Mouse (Mus musculus) limb, embryonic 14.5 days (tissue): ENCODE measurements around the gene Arhgap31. TPM values are rescaled to one million over a fixed set of nuclear protein-coding genes. Genes with fewer than 3 reads are reported as not detected.

Experiments used
- ATAC-seq: fragments of 200-750 bp; cut with Nextera tagmentation; 2 replicates; pipeline ENCODE4 v1.8.0; 2017; ENCODE audit warnings: low read depth, moderate number of reproducible peaks, moderate TSS enrichment; ENCODE audit not compliant: low FRiP score
- DNase-seq: peaks from one replicate; pipeline ENCODE4 v3.0.0-alpha.2; 2015; ENCODE audit warnings: low spot score
- H3K27ac ChIP-seq: fragments of 300-500 bp; sonication (generic); replicated peaks from 2 replicates; pipeline ENCODE4 v1.5.1; 2014; ENCODE audit warnings: low read depth, mild to moderate bottlenecking, low read length, moderate library complexity, mixed read lengths
- H3K27me3 ChIP-seq: fragments of 300-500 bp; sonication (generic); 2 replicates; pipeline ENCODE4 v1.6.1; 2014; ENCODE audit warnings: low read length, mixed read lengths; ENCODE audit not compliant: control insufficient read depth, insufficient read depth
- H3K36me3 ChIP-seq: fragments of 300-500 bp; sonication (generic); 2 replicates; pipeline ENCODE4 v1.6.1; 2014; ENCODE audit warnings: mild to moderate bottlenecking, low read length, moderate library complexity, mixed read lengths; ENCODE audit not compliant: control insufficient read depth, insufficient read depth
- H3K4me1 ChIP-seq: fragments of 300-500 bp; sonication (generic); 2 replicates; pipeline ENCODE4 v1.6.1; 2014; ENCODE audit warnings: antibody characterized with exemption, low read length, mixed read lengths; ENCODE audit not compliant: control insufficient read depth, insufficient read depth
- H3K4me2 ChIP-seq: fragments of 300-500 bp; sonication (generic); replicated peaks from 2 replicates; pipeline ENCODE4 v1.6.1; 2014; ENCODE audit warnings: low read depth, mild to moderate bottlenecking, low read length, moderate library complexity; ENCODE audit not compliant: severe bottlenecking
- H3K4me3 ChIP-seq: fragments of 300-500 bp; sonication (generic); replicated peaks from 2 replicates; pipeline ENCODE4 v1.5.1; 2014; ENCODE audit warnings: low read length
- H3K9ac ChIP-seq: fragments of 300-500 bp; sonication (generic); 2 replicates; pipeline ENCODE4 v1.6.1; 2014; ENCODE audit warnings: mild to moderate bottlenecking, low read depth, low read length, moderate library complexity; ENCODE audit not compliant: severe bottlenecking
- H3K9me3 ChIP-seq: fragments of 300-500 bp; sonication (generic); 2 replicates; pipeline ENCODE4 v1.6.1; 2016; ENCODE audit warnings: low read length; ENCODE audit not compliant: control insufficient read depth
- POLR2A ChIP-seq: fragments of 200-500 bp; IDR thresholded peaks from 2 replicates; pipeline ENCODE4 v1.8.0; 2012; ENCODE audit warnings: inconsistent platforms, mild to moderate bottlenecking, moderate library complexity, borderline replicate concordance; ENCODE audit not compliant: insufficient read depth, insufficient read length; ENCODE audit errors: extremely low read depth
- WGBS: fragments of 180-500 bp; shearing (Covaris S2); extraction: QIAGEN DNeasy Blood & Tissue Kit; methylation state at CpG from one replicate; pipeline ENCODE4 v1.1.7; 2014; 5-methylcytosine and 5-hydroxymethylcytosine counted together
- polyA plus RNA-seq, 2 experiments: library from polyadenylated mRNA; depleted of rRNA in 1 of 2; stranded (reverse) in 1 of 2; unstranded in 1 of 2; fragments of >200 nt; fragmentation: Nextera tagmentation in 1 of 2; extraction: Ambion mirVana in 1 of 2; gene quantifications; 2 replicates each; pipeline versions ENCODE4 v1.2.1 to v1.2.3; 2012 to 2014

Gene Arhgap31
- polyA plus RNA-seq, 2 experiments = 15.0 to 18.1 TPM

- DNase-seq (no peak), ATAC-seq (no peak)
- peak overlapping the region; percentile 86 for H3K4me3 ChIP-seq
- WGBS = 80% methylated on average over 13 of the region's 13 CpGs
- H3K27ac ChIP-seq = no peak overlapping the region
- H3K27me3 ChIP-seq = no peaks in the 10 kb centered on the region
- H3K36me3 ChIP-seq = no peaks in the 10 kb centered on the region
- no peak overlapping the region for H3K9ac ChIP-seq
- H3K4me1 ChIP-seq = no peaks in the 10 kb centered on the region
- H3K9me3 ChIP-seq = no peaks in the 10 kb centered on the region
- TF ChIP-seq POLR2A = no peak
- peak overlapping the region; percentile 70 for H3K4me2 ChIP-seq
Measured at GRCm38 (mm10) chr16:38741204-38741903, 28.3 kb upstream of the Arhgap31 start.

DNA sequence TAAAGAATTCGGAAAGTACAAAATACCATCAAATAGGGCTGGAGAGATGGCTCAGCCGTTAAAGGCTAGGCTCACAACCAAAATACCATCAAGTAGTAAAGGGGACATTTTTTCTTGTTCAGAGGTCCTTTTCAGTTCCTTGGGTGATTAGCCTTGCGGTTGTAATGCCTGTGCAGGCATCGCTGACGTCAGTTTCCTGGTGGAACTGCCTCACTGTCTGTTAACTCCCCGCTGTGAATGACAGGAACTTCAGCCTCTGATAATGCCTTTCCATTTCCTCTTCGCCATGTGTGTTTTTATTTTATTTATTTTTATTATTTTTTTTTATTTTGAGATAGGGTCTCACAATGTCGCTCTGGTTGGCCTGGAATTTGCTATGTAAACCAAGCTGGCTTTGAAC lies 17.8 kb upstream of the Arhgap31 start:
- no peak for TF ChIP-seq POLR2A
- DNase-seq = peak; percentile 19
- no peak for ATAC-seq
- Histone ChIP-seq H3K4me3 (no peak overlapping the region), H3K27me3 (no peaks in the 10 kb centered on the region), H3K9ac (no peak overlapping the region), H3K9me3 (no peaks in the 10 kb centered on the region), H3K4me1 (peaks cover 10% of the 10 kb centered on the region), H3K4me2 (peak overlapping the region; percentile 13; the same call in 1 of the 2 replicates), H3K36me3 (no peaks in the 10 kb centered on the region), H3K27ac (no peak overlapping the region)
- 29% methylated on average over 8 of the region's 8 CpGs for WGBS

DNA sequence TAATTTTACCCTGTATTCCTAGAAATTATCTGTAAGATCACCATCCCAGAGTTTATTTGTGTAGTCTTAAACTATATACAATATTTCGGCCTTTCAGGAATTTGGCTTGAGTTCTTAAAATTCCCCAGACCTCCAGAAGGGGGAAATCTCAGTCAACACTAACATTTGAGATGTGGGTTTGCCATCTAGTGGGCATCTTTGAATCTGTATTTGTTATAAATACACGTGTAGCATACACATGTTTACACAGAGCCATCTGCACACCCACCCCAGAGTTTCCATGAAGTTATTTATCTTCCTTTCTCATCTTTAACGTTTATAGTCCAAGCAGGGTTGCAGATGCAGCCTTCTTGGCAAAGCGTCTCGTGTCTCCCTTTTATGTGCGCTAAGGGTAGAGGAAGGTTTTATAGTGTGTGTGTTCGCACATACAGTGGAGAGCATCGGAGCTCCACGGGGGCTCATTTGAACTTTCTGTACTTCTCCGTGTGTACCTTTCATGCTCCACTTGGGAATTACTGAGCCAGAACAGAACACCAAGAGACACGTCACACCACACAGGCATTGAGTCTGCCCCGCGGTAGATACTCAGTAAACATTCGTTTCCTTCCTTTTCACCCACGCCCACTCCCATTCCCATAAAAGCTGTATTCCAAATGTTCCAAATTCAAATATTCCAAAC lies 16.7 kb upstream of the Arhgap31 start:
- H3K4me2 ChIP-seq = peak overlapping the region; percentile 26
- no peaks in the 10 kb centered on the region for H3K27me3 ChIP-seq
- H3K36me3 ChIP-seq = no peaks in the 10 kb centered on the region
- H3K27ac ChIP-seq = 0 out of 2 replicates have a peak overlapping the region, but pooled peaks have one; percentile 44
- no peaks in the 10 kb centered on the region for H3K9me3 ChIP-seq
- DNase-seq (peak; percentile 79), ATAC-seq (peak; percentile 76)
- no peak for TF ChIP-seq POLR2A
- 30% methylated on average over 15 of the region's 15 CpGs for WGBS
- H3K4me1 ChIP-seq = peaks cover 10% of the 10 kb centered on the region
- H3K9ac ChIP-seq = no peak overlapping the region
- 0 out of 2 replicates have a peak overlapping the region, but pooled peaks have one; percentile 4 for H3K4me3 ChIP-seq

DNA sequence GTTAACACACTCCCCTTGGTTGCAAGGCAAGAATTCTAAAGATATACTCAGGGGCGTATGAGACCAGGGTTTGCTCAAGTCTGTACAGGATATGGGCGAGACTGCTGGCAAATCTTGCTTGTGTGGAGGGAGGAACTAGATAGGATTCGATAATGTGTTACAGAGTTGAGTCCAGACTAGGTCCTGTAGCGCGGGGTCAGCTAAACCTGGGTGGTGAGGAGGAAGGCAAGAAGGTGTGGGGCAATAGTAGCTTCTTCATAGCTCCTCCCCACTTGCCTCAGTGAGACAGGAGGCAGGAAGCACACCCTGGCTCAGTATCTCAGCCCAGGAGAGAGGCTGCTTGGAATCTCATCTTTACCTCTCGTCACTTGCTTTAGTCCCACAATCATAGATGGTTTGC lies 16.1 kb upstream of the Arhgap31 start:
- H3K4me1 ChIP-seq = peaks cover 10% of the 10 kb centered on the region
- H3K9me3 ChIP-seq = no peaks in the 10 kb centered on the region
- H3K27me3 ChIP-seq = no peaks in the 10 kb centered on the region
- no peak overlapping the region for H3K9ac ChIP-seq
- WGBS = 86% methylated on average over 6 of the region's 6 CpGs
- TF ChIP-seq POLR2A = no peak
- H3K27ac ChIP-seq = no peak overlapping the region
- ATAC-seq = no peak
- no peak for DNase-seq
- no peaks in the 10 kb centered on the region for H3K36me3 ChIP-seq
- no peak overlapping the region for H3K4me2 ChIP-seq
- no peak overlapping the region for H3K4me3 ChIP-seq

DNA sequence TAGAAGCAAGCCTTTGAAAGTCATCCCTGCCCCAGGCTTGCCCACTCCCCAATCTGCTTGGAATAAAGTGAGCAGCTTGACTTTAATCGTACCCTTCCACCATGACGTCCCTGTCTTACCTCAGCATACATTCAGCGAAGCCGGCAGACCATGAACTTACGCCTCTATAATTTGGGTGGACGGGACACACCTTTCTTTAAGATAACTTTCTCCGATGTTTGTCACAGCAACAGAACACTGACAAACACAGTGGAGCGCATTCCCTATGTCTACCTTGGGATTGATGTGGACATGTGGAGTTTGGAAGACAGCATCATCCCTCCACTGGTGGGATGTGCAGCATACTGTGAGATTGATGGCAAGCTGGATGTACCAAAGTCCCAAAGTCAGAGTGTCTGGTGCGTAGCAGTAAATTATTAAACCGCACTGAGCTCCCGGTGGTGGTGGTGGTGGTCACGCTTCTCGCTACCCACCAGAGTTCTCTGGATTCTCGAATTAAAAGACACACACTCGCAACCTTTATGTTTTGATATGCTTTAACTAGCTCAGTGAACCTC lies 15.6 kb upstream of the Arhgap31 start:
- DNase-seq = no peak
- Histone ChIP-seq H3K4me1 (peaks cover 10% of the 10 kb centered on the region), H3K36me3 (no peaks in the 10 kb centered on the region), H3K27me3 (no peaks in the 10 kb centered on the region), H3K9me3 (no peaks in the 10 kb centered on the region), H3K4me3 (no peak overlapping the region), H3K4me2 (no peak overlapping the region), H3K27ac (no peak overlapping the region), H3K9ac (no peak overlapping the region)
- WGBS = 91% methylated on average over 15 of the region's 15 CpGs
- no peak for ATAC-seq
- no peak for TF ChIP-seq POLR2A
